ENCODE assay signal across 21 mouse cellular contexts in the genomic region with DNA sequence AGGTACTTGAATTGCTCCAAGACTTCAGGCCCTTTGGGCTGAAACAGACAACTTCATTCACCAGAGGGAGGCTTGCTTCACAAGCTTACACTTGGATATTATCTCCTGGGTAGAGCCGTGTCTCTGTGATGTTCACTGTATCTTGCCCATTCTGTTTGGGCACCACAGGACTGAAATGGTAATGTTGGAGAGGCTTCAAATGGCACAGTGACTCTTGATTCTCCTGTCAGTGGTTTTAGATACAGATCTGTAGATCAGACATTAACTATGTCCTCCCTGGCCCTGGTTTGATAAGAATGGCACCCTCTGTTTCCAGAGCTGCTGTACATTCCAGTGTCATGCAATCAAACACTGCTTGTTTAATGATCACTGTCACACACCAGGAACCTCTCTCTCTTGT.
DNase-seq lines count a peak whose midpoint lies in the region; ATAC-seq lines count a peak whose summit lies in the region.
"Had no signal": no experiment of that assay in that cellular context is flagged by ENCODE, and none has a peak within 500 bp of the region (broad histone marks: within the 10 kb centered on the region; RNA-seq: fewer than 3 reads in every experiment).

No protein-coding gene starts in this region.

- DNase-seq in CD4-positive helper T cell, adult 2 months (ENCODE audit: low read depth, low spot score) = peak; percentile 59
- DNase-seq in urinary bladder, postnatal 14 days (ENCODE audit: low spot score) = no peak
- DNase-seq in left cerebral cortex, postnatal 10 days (ENCODE audit: extremely low spot score in 1 of 2, low spot score in 2 of 2) = no peak
- DNase-seq: adrenal gland, postnatal 36 days; cerebellum, adult 11 months; cerebellum, postnatal 14 days; heart, postnatal 10 days; kidney, postnatal 36 days; layer of hippocampus, postnatal 36 days; liver had no signal

- no peaks in the 10 kb centered on the region for H3K36me3 ChIP-seq in heart, embryonic 16.5 days (ENCODE audit: control insufficient read depth, insufficient read depth)
- H3K36me3 ChIP-seq in heart, embryonic 11.5 days (ENCODE audit: control insufficient read depth, insufficient read depth, low read length) = no peaks in the 10 kb centered on the region
- no peaks in the 10 kb centered on the region for H3K36me3 ChIP-seq in limb, embryonic 13.5 days
- H3K36me3 ChIP-seq: embryonic facial prominence, embryonic 12.5 days; forebrain, embryonic 12.5 days; liver, embryonic 15.5 days; midbrain, embryonic 12.5 days had no signal

- 63% methylated on average over 1 of the region's 1 CpGs for WGBS in heart, embryonic 16.5 days
- 54% methylated on average over 1 of the region's 1 CpGs for WGBS in heart, embryonic 11.5 days (ENCODE audit: insufficient replicate concordance)
- WGBS in limb, embryonic 13.5 days = 86% methylated on average over 1 of the region's 1 CpGs

- intact Hi-C loops in left cerebral cortex, postnatal 10 days (cut with DNase I) = no loop called here

- H3K9ac ChIP-seq in heart, embryonic 16.5 days (ENCODE audit: low read length) = no peak overlapping the region
- no peak overlapping the region for H3K9ac ChIP-seq in heart, embryonic 11.5 days (ENCODE audit: low read depth, low read length)
- no peak overlapping the region for H3K9ac ChIP-seq in limb, embryonic 13.5 days
- H3K9ac ChIP-seq: embryonic facial prominence, embryonic 12.5 days; forebrain, embryonic 12.5 days; liver, embryonic 15.5 days; midbrain, embryonic 12.5 days had no signal

- no peaks in the 10 kb centered on the region for H3K9me3 ChIP-seq in heart, embryonic 16.5 days (replicated peaks; ENCODE audit: control insufficient read depth, low read length)
- no peaks in the 10 kb centered on the region for H3K9me3 ChIP-seq in heart, embryonic 11.5 days (replicated peaks; ENCODE audit: control insufficient read depth, low read length)
- no peaks in the 10 kb centered on the region for H3K9me3 ChIP-seq in limb, embryonic 13.5 days
- H3K9me3 ChIP-seq: embryonic facial prominence, embryonic 12.5 days; forebrain, embryonic 12.5 days; liver, embryonic 15.5 days had no signal

- H3K4me3 ChIP-seq in heart, embryonic 16.5 days (ENCODE audit: low read length) = no peak overlapping the region
- H3K4me3 ChIP-seq in heart, embryonic 11.5 days (ENCODE audit: low read depth, low read length) = no peak overlapping the region
- no peak overlapping the region for H3K4me3 ChIP-seq in limb, embryonic 13.5 days
- H3K4me3 ChIP-seq: embryonic facial prominence, embryonic 12.5 days; erythroblast, embryonic 14.5 days; forebrain, embryonic 12.5 days; liver, embryonic 15.5 days; midbrain, embryonic 12.5 days had no signal

- no peak overlapping the region for H3K4me2 ChIP-seq in heart, embryonic 16.5 days (ENCODE audit: low read depth, low read length)
- no peak overlapping the region for H3K4me2 ChIP-seq in heart, embryonic 11.5 days
- H3K4me2 ChIP-seq in limb, embryonic 13.5 days (replicated peaks) = peak overlapping the region; percentile 44; the same call in 1 of the 2 replicates
- H3K4me2 ChIP-seq: embryonic facial prominence, embryonic 12.5 days; forebrain, embryonic 12.5 days; liver, embryonic 15.5 days; midbrain, embryonic 12.5 days had no signal

- peaks cover 92% of the 10 kb centered on the region for H3K4me1 ChIP-seq in heart, embryonic 16.5 days (ENCODE audit: control insufficient read depth, insufficient read depth, low read length)
- H3K4me1 ChIP-seq in heart, embryonic 11.5 days (ENCODE audit: control insufficient read depth, insufficient read depth, low read length) = peaks cover 70% of the 10 kb centered on the region
- H3K4me1 ChIP-seq in limb, embryonic 13.5 days = peaks cover 99% of the 10 kb centered on the region

- H3K27me3 ChIP-seq in heart, embryonic 16.5 days (ENCODE audit: control insufficient read depth, insufficient read depth, low read length) = no peaks in the 10 kb centered on the region
- no peaks in the 10 kb centered on the region for H3K27me3 ChIP-seq in heart, embryonic 11.5 days (ENCODE audit: control insufficient read depth, insufficient read depth, low read length)
- H3K27me3 ChIP-seq in limb, embryonic 13.5 days = no peaks in the 10 kb centered on the region
- H3K27me3 ChIP-seq: embryonic facial prominence, embryonic 12.5 days; liver, embryonic 15.5 days had no signal

- no peak for ATAC-seq in heart, embryonic 16.5 days (replicated peaks; ENCODE audit: extremely low read depth, insufficient read depth, low FRiP score)
- no peak for ATAC-seq in heart, embryonic 11.5 days (replicated peaks; ENCODE audit: insufficient number of reproducible peaks, low FRiP score, low TSS enrichment)
- peak; percentile 2 for ATAC-seq in CD4-positive, CD25-positive, alpha-beta regulatory T cell, adult 4 months
- ATAC-seq in limb, embryonic 13.5 days (ENCODE audit: low FRiP score, low read depth) = no peak
- ATAC-seq: hindbrain, postnatal 0 days; intestine, embryonic 16.5 days had no signal

- H3K27ac ChIP-seq in heart, embryonic 16.5 days (ENCODE audit: low read length) = 0 out of 2 replicates have a peak overlapping the region, but pooled peaks have one; percentile 11
- no peak overlapping the region for H3K27ac ChIP-seq in heart, embryonic 11.5 days (ENCODE audit: low read depth, low read length)
- H3K27ac ChIP-seq in limb, embryonic 13.5 days = no peak overlapping the region
- H3K27ac ChIP-seq: embryonic facial prominence, embryonic 12.5 days; forebrain, embryonic 12.5 days; hindbrain, postnatal 0 days; liver, embryonic 15.5 days; midbrain, embryonic 12.5 days had no signal
